Mouse (Mus musculus) left cerebral cortex, postnatal 10 days (tissue): ENCODE measurements at regions not wholly inside any gene's neighbourhood (a gene's known extent, or its start where the extent isn't known, plus 50 kb on each side); places are given as distances from the start of the nearest gene placed in this dataset.
"Not testable (repeated sequence)": the region's sequence is repeated elsewhere in the genome, so short reads cannot be mapped to it uniquely, and the experiment has no call there.

Experiments used
- DNase-seq, 2 experiments: peaks; one replicate each; pipeline ENCODE4 v3.0.0; 2021 to 2022; ENCODE audit warnings: low spot score in 2 of 2, mixed read lengths in 1 of 2; ENCODE audit errors: extremely low spot score in 1 of 2
- intact Hi-C: fragments of 180-260 bp; cut with DNase I; formaldehyde crosslinking; loops from one replicate; pipeline ENCODE4 v1.15.1; 2025

- intact Hi-C loops = not testable (repeated sequence)
- DNase-seq = peak; percentile 82
Observed at GRCm38 (mm10) chr13:74563483-74564330, 69.9 kb upstream of the Zfp825 start.

GRCm38 (mm10) chr13:74564331-74564727 lies 70.5 kb upstream of the Zfp825 start:
- intact Hi-C loops, DNase-seq: not testable (repeated sequence)

GRCm38 (mm10) chr13:74569967-74570366 lies 69.4 kb upstream of the Erap1 start:
- DNase-seq, intact Hi-C loops: not testable (repeated sequence)
